Mouse (Mus musculus) liver, postnatal 0 days (tissue): ENCODE measurements around the gene Pitpnm1. TPM values are rescaled to one million over a fixed set of nuclear protein-coding genes. Genes with fewer than 3 reads are reported as not detected.

ENCODE experiments used
- ATAC-seq: fragments of 200-750 bp; cut with Nextera tagmentation; 2 replicates; pipeline ENCODE4 v1.8.0; 2017; ENCODE audit warnings: mild to moderate bottlenecking, moderate library complexity
- DNase-seq: peaks from one replicate; pipeline ENCODE4 v3.0.0-alpha.2; 2016
- H3K27ac ChIP-seq: fragments of 300-500 bp; sonication (generic); 2 replicates; pipeline ENCODE4 v1.5.1; 2014; ENCODE audit warnings: antibody characterized with exemption, moderate library complexity, mild to moderate bottlenecking, low read depth
- H3K27me3 ChIP-seq: fragments of 300-500 bp; sonication (generic); 2 replicates; pipeline ENCODE4 v1.6.1; 2014; ENCODE audit warnings: low read length, control low read depth, mixed read lengths; ENCODE audit not compliant: insufficient read depth
- H3K36me3 ChIP-seq: fragments of 300-500 bp; sonication (generic); replicated peaks from 2 replicates; pipeline ENCODE4 v1.6.1; 2014; ENCODE audit warnings: mild to moderate bottlenecking, control low read depth, low read length, moderate library complexity, mixed read lengths; ENCODE audit not compliant: insufficient read depth
- H3K4me1 ChIP-seq: fragments of 300-500 bp; sonication (generic); 2 replicates; pipeline ENCODE4 v1.6.1; 2014; ENCODE audit warnings: antibody characterized with exemption, mild to moderate bottlenecking, control low read depth; ENCODE audit not compliant: insufficient read depth
- H3K4me2 ChIP-seq: fragments of 300-500 bp; sonication (generic); 2 replicates; pipeline ENCODE4 v1.6.1; 2014; ENCODE audit warnings: low read depth, mild to moderate bottlenecking, low read length, moderate library complexity, mixed read lengths
- H3K4me3 ChIP-seq: fragments of 300-500 bp; sonication (generic); 2 replicates; pipeline ENCODE4 v1.5.1; 2014; ENCODE audit warnings: low read depth, low read length
- H3K9ac ChIP-seq: fragments of 300-500 bp; sonication (generic); replicated peaks from 2 replicates; pipeline ENCODE4 v1.6.1; 2014; ENCODE audit warnings: mild to moderate bottlenecking, moderate library complexity
- H3K9me3 ChIP-seq: fragments of 300-500 bp; sonication (generic); 2 replicates; pipeline ENCODE4 v1.6.1; 2016; ENCODE audit warnings: mild to moderate bottlenecking, control low read depth, low read length, mixed read lengths
- CTCF ChIP-seq: sonication (generic); IDR thresholded peaks from 2 replicates; pipeline ENCODE4 v1.5.1; 2016; ENCODE audit warnings: antibody characterized with exemption, low read depth
- EP300 ChIP-seq: IDR thresholded peaks from 2 replicates; pipeline ENCODE4 v1.6.1; 2016; ENCODE audit warnings: antibody characterized with exemption, low read depth, mild to moderate bottlenecking
- WGBS: fragments of 180-500 bp; shearing (Covaris S2); extraction: QIAGEN DNeasy Blood & Tissue Kit; methylation state at CpG from one replicate; pipeline ENCODE4 v1.1.7; 2014; ENCODE audit not compliant: insufficient replicate concordance; 5-methylcytosine and 5-hydroxymethylcytosine counted together
- polyA plus RNA-seq: library from polyadenylated mRNA; unstranded; fragments of >200 nt; fragmentation: Nextera tagmentation; extraction: Ambion mirVana; gene quantifications from 2 replicates; pipeline ENCODE4 v1.2.1, GENCODE M21; 2015

Gene Pitpnm1
- polyA plus RNA-seq = 6.6 and 7.4 TPM in 2 replicates

GRCm38 (mm10) chr19:4099837-4100717, at the start of gene Pitpnm1:
TSS of gene Pitpnm1 (plus strand) at chr19:4099998.
- no peak for TF ChIP-seq EP300
- no peak for TF ChIP-seq CTCF
- Histone ChIP-seq H3K27ac (peak within 1 kb of the TSS; percentile 95), H3K27me3 (peaks cover 19% of the 10 kb centered on the region), H3K9ac (peak within 1 kb of the TSS; percentile 50), H3K4me2 (peak within 1 kb of the TSS; percentile 95), H3K4me1 (peaks cover 39% of the 10 kb centered on the region), H3K4me3 (peak within 1 kb of the TSS; percentile 51), H3K9me3 (no peaks in the 10 kb centered on the region), H3K36me3 (peaks cover 7% of the 10 kb centered on the region)
- WGBS = 1% methylated on average over 49 of the region's 53 CpGs
- peak; percentile 86 for DNase-seq
- no peak for ATAC-seq

GRCm38 (mm10) chr19:4051016-4051415, 48.8 kb upstream of the Pitpnm1 start:
- DNase-seq (no peak), ATAC-seq (no peak)
- Histone ChIP-seq H3K4me1 (peaks cover 20% of the 10 kb centered on the region; the same call in 1 of the 2 replicates), H3K36me3 (no peaks in the 10 kb centered on the region), H3K4me3 (no peak overlapping the region), H3K4me2 (no peak overlapping the region), H3K9me3 (no peaks in the 10 kb centered on the region), H3K27ac (no peak overlapping the region), H3K27me3 (no peaks in the 10 kb centered on the region), H3K9ac (no peak overlapping the region)
- TF ChIP-seq CTCF (peak; percentile 51), EP300 (no peak)
- WGBS = 94% methylated on average over 5 of the region's 5 CpGs

DNA sequence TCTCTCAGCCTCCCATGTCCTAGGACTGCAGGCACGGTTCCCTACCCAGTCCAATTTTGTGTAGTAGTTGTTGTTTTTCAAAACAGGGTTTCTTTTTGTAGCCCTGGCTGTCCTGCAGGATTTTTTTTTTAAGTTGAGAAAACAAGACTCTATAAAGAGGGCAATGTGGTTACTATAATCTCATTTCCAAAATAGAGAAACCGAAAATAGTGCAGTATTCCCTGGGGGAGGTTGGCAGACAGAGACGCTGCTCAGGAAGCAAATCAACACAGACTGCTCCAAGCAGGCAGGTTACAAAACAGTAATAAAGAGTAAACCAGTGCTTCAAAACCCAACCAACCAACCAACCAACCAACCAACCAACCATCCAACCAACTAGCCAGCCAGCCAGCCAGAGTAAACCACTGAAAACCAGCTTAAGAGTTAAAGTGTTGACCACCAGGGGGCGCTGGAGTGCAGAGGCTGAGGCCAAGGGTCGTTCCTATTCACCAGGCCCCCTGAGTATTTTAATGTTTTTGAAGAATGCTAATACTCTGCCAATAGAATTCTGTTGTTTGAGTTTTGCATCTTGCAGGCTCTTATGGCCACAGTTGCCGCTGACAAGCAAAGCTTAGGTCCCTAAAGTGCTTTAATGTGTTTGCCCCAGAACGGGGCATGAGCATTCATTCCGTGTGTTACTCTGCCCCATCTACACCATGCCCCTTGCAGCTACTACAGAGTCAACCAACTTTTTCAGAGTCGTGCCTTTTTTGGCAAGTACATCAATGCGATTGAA, 47.9 kb upstream of the Pitpnm1 start:
- ATAC-seq = no peak
- Histone ChIP-seq H3K4me3 (no peak overlapping the region), H3K27ac (no peak overlapping the region), H3K27me3 (no peaks in the 10 kb centered on the region), H3K4me2 (no peak overlapping the region), H3K4me1 (peaks cover 23% of the 10 kb centered on the region; the same call in 1 of the 2 replicates), H3K9me3 (no peaks in the 10 kb centered on the region), H3K36me3 (no peaks in the 10 kb centered on the region), H3K9ac (no peak overlapping the region)
- DNase-seq = peak; percentile 81
- 49% methylated on average over 10 of the region's 10 CpGs for WGBS
- TF ChIP-seq EP300 = no peak
- peak; percentile 92 for TF ChIP-seq CTCF

DNA sequence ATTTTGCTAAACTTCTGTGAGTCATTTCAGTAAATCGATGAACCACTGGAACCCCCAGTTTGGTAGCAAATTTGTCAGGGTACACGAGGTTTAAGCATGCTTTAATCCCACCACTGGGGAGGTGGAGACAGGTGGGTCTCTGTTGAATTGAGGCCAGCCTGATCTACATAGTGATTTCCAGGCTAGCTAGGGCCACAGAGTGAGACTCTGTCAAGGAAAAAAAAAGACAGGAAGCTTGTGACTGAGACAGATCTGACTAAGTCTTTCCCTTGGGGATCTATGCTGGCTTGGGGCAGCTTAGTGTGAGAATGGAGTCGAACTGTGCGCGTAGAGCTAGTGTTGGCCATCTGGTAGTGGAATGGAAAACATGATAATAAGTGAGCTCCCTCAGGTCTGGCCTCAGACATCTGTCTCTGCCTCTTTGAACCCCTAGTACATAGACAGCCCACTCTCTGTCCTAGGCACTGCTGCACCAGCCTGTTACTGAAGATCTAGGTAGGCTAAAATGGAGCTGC, 47.2 kb upstream of the Pitpnm1 start:
- TF ChIP-seq CTCF (no peak), EP300 (no peak)
- ATAC-seq = no peak
- Histone ChIP-seq H3K9ac (0 out of 2 replicates have a peak overlapping the region, but pooled peaks have one; percentile 2), H3K9me3 (no peaks in the 10 kb centered on the region), H3K4me2 (no peak overlapping the region), H3K27me3 (no peaks in the 10 kb centered on the region), H3K36me3 (no peaks in the 10 kb centered on the region), H3K4me1 (peaks cover 21% of the 10 kb centered on the region), H3K4me3 (no peak overlapping the region), H3K27ac (0 out of 2 replicates have a peak overlapping the region, but pooled peaks have one; percentile 18)
- WGBS = 68% methylated on average over 5 of the region's 5 CpGs
- no peak for DNase-seq

- no peaks in the 10 kb centered on the region for H3K27me3 ChIP-seq
- H3K4me3 ChIP-seq = no peak overlapping the region
- peaks cover 34% of the 10 kb centered on the region for H3K4me1 ChIP-seq
- TF ChIP-seq CTCF (no peak), EP300 (no peak)
- no peak for ATAC-seq
- no peak for DNase-seq
- H3K9me3 ChIP-seq = no peaks in the 10 kb centered on the region
- H3K4me2 ChIP-seq = no peak overlapping the region
- no peak overlapping the region for H3K27ac ChIP-seq
- H3K36me3 ChIP-seq = no peaks in the 10 kb centered on the region
- WGBS = 79% methylated on average over 5 of the region's 5 CpGs
- no peak overlapping the region for H3K9ac ChIP-seq
Measured at GRCm38 (mm10) chr19:4054613-4055012, 45.2 kb upstream of the Pitpnm1 start.
